Mouse (Mus musculus) liver, embryonic 14.5 days (tissue): Measurements from ENCODE around the gene Fry.

ENCODE experiments used
- CTCF ChIP-seq: IDR thresholded peaks from 2 replicates; pipeline ENCODE4 v1.5.1; 2016; ENCODE audit warnings: antibody characterized with exemption, low read depth, control low read depth
- EP300 ChIP-seq: IDR thresholded peaks from 2 replicates; pipeline ENCODE4 v1.6.1; 2016; ENCODE audit warnings: antibody characterized with exemption, low read depth

- peak; percentile 27; the same call in 1 of the 2 replicates for TF ChIP-seq CTCF
- TF ChIP-seq EP300, result no peak
These were observed 27.5 kb downstream of the Fry start for GRCm38 (mm10) chr5:150145967-150146366.
